Mouse (Mus musculus) G1E (cell line): ENCODE data around the gene Exoc8. TPM values are rescaled to one million over a fixed set of nuclear protein-coding genes. Genes with fewer than 3 reads are reported as not detected.
A peak's percentile ranks its signal among the peaks of the same experiment; 100 is the strongest.

Experiments used
- ATAC-seq: 2 replicates; pipeline ENCODE4 v1.8.0; 2016; ENCODE audit warnings: mild to moderate bottlenecking; ENCODE audit not compliant: insufficient number of reproducible peaks, poor library complexity, low FRiP score, severe bottlenecking; ENCODE audit errors: extremely low read depth
- DNase-seq: peaks from one replicate; pipeline ENCODE4 v3.0.0; 2012; ENCODE audit warnings: low spot score
- H3K27me3 ChIP-seq: 2 replicates; pipeline ENCODE4 v1.6.1; 2012; ENCODE audit warnings: mild to moderate bottlenecking, low read length, inconsistent platforms; ENCODE audit not compliant: insufficient read depth
- H3K36me3 ChIP-seq: replicated peaks from 2 replicates; pipeline ENCODE3; 2012; ENCODE audit warnings: mild to moderate bottlenecking, inconsistent platforms
- H3K4me1 ChIP-seq: 2 replicates; pipeline ENCODE4 v1.6.1; 2012; ENCODE audit warnings: low read depth, low read length, inconsistent platforms, mixed read lengths; ENCODE audit not compliant: insufficient read depth
- H3K4me3 ChIP-seq: 2 replicates; pipeline ENCODE4 v1.5.1; 2012; ENCODE audit warnings: low read depth, mild to moderate bottlenecking, inconsistent platforms, low read length, moderate library complexity, mixed read lengths
- H3K9me3 ChIP-seq: replicated peaks from 2 replicates; pipeline ENCODE4 v1.6.1; 2012; ENCODE audit warnings: inconsistent platforms
- CTCF ChIP-seq: IDR thresholded peaks from 2 replicates; pipeline ENCODE4 v1.5.1; 2012; ENCODE audit warnings: low read depth, low read length, inconsistent platforms, mixed read lengths
- GATA1 ChIP-seq: IDR thresholded peaks from 2 replicates; pipeline ENCODE4 v1.6.1; 2012; ENCODE audit warnings: borderline replicate concordance, low read length, inconsistent platforms, mixed read lengths
- GATA2 ChIP-seq: IDR thresholded peaks from 2 replicates; pipeline ENCODE4 v1.6.1; 2012; ENCODE audit warnings: low read depth, low read length, inconsistent platforms, borderline replicate concordance
- POLR2AphosphoS5 ChIP-seq: IDR thresholded peaks from 2 replicates; pipeline ENCODE4 v1.6.1; 2012; ENCODE audit warnings: low read depth, low read length, inconsistent platforms; ENCODE audit not compliant: insufficient replicate concordance
- TAL1 ChIP-seq: conservative IDR thresholded peaks from 2 replicates; pipeline ENCODE4 v1.6.1; 2012; ENCODE audit warnings: low read depth, low read length, inconsistent platforms, mixed read lengths
- polyA plus RNA-seq: library from polyadenylated mRNA; stranded (reverse); fragments of >175 nt; gene quantifications from 2 replicates; pipeline ENCODE4 v1.2.3, GENCODE M21; 2012
- total RNA-seq, 2 experiments: library from RNA; stranded (forward) in 1 of 2; stranded (reverse) in 1 of 2; fragments of 200-1000 nt in 1 of 2; fragments of >200 nt in 1 of 2; fragmentation: Nextera tagmentation in 1 of 2; gene quantifications; 2 replicates each; pipeline ENCODE4 v1.2.3; 2014 to 2017

Gene Exoc8
- 14.4 and 15.1 TPM in 2 replicates for total RNA-seq (2014; fragmentation: Nextera tagmentation)
- total RNA-seq (2017): 22.8 and 24.8 TPM in 2 replicates
- 10.4 and 10.9 TPM in 2 replicates for polyA plus RNA-seq

DNA sequence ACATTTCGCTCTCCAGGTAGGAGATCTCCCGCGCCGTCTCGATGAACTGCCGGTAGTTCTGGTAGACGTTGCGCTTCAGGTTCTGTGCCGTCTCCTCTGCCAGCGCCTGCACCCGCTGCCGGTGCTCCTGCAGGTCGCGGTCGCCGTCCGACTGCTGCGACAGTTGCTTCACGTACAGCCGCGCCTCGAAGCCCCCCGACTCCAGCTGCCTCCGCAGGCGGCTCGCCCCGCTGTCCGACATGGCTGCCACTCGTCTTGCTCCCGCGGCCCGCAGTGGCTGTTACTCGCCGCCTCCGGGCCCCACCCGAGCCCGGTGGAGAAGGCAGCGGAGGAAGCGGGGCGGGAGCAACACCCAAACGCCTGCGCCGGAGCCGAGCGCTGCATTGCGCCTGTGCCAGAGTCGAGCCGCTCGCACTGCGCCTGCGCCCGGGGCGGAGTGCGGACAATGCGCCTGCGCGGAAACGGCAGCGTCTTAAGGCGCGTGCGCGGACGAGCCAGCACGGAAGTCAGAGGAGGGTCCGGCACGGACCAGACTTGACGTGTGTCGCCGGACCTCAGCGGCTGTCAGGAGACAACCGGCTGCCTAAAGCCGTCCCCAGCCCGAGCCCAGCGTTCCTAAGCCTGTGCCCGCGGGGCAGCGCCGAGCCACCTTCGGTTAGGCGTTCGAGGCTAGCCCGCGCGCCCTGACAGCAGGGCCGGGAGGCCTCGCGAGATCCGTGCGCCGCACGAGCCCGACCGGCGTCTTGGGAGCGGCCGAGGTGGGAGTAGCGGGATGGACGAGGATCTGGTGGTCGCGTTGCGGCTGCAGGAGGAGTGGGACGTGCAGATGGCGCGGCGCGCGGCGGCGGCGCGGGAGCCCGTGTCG, at the start of gene Exoc8, which contains the start of gene Sprtn:
Gene Exoc8 (minus strand): TSS at position 320 of the 865 bp plus-strand sequence.
Gene Sprtn (plus strand): TSS at position 501 of the 865 bp plus-strand sequence.
- DNase-seq (peak; percentile 92), ATAC-seq (peak; percentile 51)
- no peak for TF ChIP-seq CTCF
- no peak for TF ChIP-seq GATA2
- TF ChIP-seq GATA1: no peak
- TF ChIP-seq POLR2AphosphoS5: no peak
- no peak for TF ChIP-seq TAL1
- H3K4me1 ChIP-seq: peaks cover 79% of the 10 kb centered on the region
- no peaks in the 10 kb centered on the region for H3K27me3 ChIP-seq
- H3K36me3 ChIP-seq: peaks cover 84% of the 10 kb centered on the region
- H3K4me3 ChIP-seq: peak within 1 kb of the TSS; percentile 96
- H3K9me3 ChIP-seq: no peaks in the 10 kb centered on the region

DNA sequence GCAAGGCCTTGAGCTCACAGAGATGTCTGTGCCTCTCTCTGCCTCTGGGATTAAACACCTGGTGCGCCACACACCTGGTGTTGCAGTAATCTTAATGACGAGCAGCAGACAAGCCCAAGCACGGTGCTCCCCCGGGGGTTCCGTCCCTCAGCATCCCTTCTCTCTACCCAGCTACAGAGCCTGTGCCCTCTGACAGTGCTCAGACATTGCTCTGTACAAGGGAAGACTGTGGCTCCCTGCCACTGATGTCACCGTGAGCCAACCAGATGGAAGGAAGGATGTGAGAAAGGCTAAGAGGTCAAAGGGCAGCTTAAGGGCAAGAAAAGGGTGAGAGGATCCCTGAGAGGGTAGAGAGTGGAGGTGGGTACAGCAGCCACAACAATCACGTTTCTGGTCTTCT, 46.9 kb upstream of the Exoc8 start:
- Histone ChIP-seq H3K36me3 (peaks cover 69% of the 10 kb centered on the region), H3K27me3 (no peaks in the 10 kb centered on the region), H3K4me1 (peaks cover 44% of the 10 kb centered on the region), H3K4me3 (no peak overlapping the region; the same call in 1 of the 2 replicates), H3K9me3 (peaks cover 24% of the 10 kb centered on the region)
- DNase-seq (no peak), ATAC-seq (no peak)
- TF ChIP-seq GATA1 (no peak), GATA2 (no peak), CTCF (no peak), POLR2AphosphoS5 (no peak), TAL1 (no peak)

DNA sequence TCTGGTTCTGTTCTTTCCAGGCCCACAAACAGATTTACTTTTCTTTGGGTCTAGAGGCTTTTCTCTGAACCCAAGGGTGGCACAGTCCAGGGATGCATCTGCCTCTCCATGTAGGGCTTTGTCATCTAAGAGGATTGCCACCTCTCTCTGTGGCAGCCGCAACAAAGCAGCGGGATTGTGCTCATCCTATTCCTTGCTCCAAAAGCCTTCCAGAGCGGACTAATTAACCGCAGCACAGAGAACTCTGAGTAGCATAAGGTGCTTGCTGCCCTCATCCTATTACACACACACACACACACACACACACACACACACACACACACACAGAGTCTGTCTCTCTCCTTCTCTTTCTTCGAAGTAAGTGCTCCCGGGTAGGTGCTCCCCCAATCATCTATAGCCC, 46.3 kb upstream of the Exoc8 start:
- H3K4me1 ChIP-seq: peaks cover 44% of the 10 kb centered on the region
- ATAC-seq (no peak), DNase-seq (no peak)
- peaks cover 75% of the 10 kb centered on the region for H3K36me3 ChIP-seq
- H3K9me3 ChIP-seq: peaks cover 26% of the 10 kb centered on the region
- H3K4me3 ChIP-seq: no peak overlapping the region
- TF ChIP-seq GATA1 (no peak), POLR2AphosphoS5 (no peak), TAL1 (no peak), GATA2 (no peak), CTCF (no peak)
- no peaks in the 10 kb centered on the region for H3K27me3 ChIP-seq

DNA sequence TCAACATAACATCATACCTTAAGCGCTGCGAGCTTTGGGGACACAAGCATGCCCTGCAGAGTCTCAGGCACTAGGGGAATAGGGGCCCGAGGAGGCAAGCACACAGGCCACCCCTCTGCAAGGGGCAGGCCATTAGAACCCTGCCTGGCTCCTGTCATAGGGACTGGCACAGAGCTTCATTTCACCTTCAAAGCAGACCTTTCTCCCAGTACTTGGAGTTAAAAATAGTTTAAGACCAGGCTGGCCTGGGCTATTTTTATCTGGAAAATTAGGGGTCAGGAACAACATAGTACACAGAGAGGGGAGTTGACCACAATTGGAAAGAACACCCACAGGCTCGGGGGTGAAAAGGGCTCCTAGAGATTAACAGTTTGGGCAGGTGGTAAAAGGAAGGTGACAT, 39.8 kb upstream of the Exoc8 start:
- peaks cover 10% of the 10 kb centered on the region; the same call in 1 of the 2 replicates for H3K4me1 ChIP-seq
- no peak overlapping the region for H3K4me3 ChIP-seq
- H3K27me3 ChIP-seq: no peaks in the 10 kb centered on the region
- DNase-seq (no peak), ATAC-seq (no peak)
- H3K9me3 ChIP-seq: peaks cover 8% of the 10 kb centered on the region
- H3K36me3 ChIP-seq: peaks cover 72% of the 10 kb centered on the region
- TF ChIP-seq GATA1 (no peak), GATA2 (no peak), TAL1 (no peak), POLR2AphosphoS5 (no peak), CTCF (no peak)

DNA sequence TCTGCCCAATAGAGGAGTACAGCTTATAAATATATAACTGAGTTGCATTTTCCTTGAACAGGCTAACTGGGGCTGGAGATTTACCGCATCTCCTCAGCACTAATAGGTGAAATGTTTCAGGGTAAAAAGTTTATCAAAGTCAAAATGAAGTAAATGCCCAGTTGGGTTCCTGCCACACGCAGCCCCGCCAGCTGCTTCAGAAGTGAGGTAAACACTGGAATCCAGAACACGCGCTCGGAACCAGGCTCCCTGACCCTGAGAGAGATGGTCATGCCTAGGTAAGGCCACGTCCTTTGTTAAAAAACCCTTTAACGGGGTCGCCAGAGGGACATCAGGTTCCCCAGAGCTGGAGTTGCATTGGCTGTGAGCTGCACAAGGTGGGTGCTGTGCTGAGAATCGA, 39.2 kb upstream of the Exoc8 start:
- Histone ChIP-seq H3K36me3 (peaks cover 67% of the 10 kb centered on the region), H3K9me3 (peaks cover 8% of the 10 kb centered on the region), H3K27me3 (no peaks in the 10 kb centered on the region), H3K4me3 (no peak overlapping the region), H3K4me1 (peaks cover 9% of the 10 kb centered on the region; the same call in 1 of the 2 replicates)
- ATAC-seq (no peak), DNase-seq (no peak)
- TF ChIP-seq POLR2AphosphoS5: no peak
- TF ChIP-seq CTCF: no peak
- TF ChIP-seq GATA1: no peak
- TF ChIP-seq TAL1: no peak
- no peak for TF ChIP-seq GATA2

DNA sequence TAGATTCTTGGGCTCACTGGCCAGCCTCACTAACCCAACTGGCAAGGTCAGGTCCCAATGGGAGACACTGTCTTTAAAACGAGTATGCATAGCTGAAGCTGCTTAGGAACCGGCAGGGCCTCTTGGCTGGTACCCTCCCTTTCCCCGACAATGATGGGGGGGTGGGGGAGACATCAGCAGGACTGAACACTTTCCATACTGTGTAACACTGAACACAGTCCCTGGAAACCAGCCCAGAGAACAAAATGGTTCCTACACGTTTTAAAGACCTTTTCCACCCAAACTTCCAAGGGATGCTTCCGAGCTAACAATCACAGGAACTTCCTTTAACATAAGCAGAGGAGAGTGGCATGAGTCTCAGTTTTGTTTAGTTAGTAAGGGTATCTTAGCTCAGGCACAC, 37.6 kb upstream of the Exoc8 start:
- Histone ChIP-seq H3K9me3 (peaks cover 10% of the 10 kb centered on the region), H3K4me1 (peaks cover 4% of the 10 kb centered on the region), H3K27me3 (no peaks in the 10 kb centered on the region), H3K4me3 (no peak overlapping the region), H3K36me3 (peaks cover 63% of the 10 kb centered on the region)
- ATAC-seq (no peak), DNase-seq (no peak)
- TF ChIP-seq GATA2 (no peak), CTCF (no peak), POLR2AphosphoS5 (no peak), GATA1 (no peak), TAL1 (no peak)
